Mouse (Mus musculus) forebrain, embryonic 14.5 days (tissue): Measurements from ENCODE around the gene Armc8. TPM values are rescaled to one million over a fixed set of nuclear protein-coding genes. Genes with fewer than 3 reads are reported as not detected.

Source experiments
- ATAC-seq: fragments of 200-750 bp; cut with Nextera tagmentation; 2 replicates; pipeline ENCODE4 v1.8.0; 2017; ENCODE audit warnings: mild to moderate bottlenecking, moderate library complexity
- DNase-seq: peaks from one replicate; pipeline ENCODE4 v3.0.0-alpha.2; 2015; ENCODE audit warnings: low spot score
- H3K27ac ChIP-seq: fragments of 300-500 bp; sonication (generic); 2 replicates; pipeline ENCODE4 v1.5.1; 2014; ENCODE audit warnings: low read depth, mild to moderate bottlenecking, control low read depth, low read length, moderate library complexity
- H3K27me3 ChIP-seq: fragments of 300-500 bp; sonication (generic); replicated peaks from 2 replicates; pipeline ENCODE4 v1.6.1; 2014; ENCODE audit warnings: low read length, control low read depth, mixed read lengths; ENCODE audit not compliant: control insufficient read depth, insufficient read depth
- H3K36me3 ChIP-seq: fragments of 300-500 bp; sonication (generic); 2 replicates; pipeline ENCODE4 v1.6.1; 2014; ENCODE audit warnings: low read length, control low read depth; ENCODE audit not compliant: control insufficient read depth, insufficient read depth
- H3K4me1 ChIP-seq: fragments of 300-500 bp; sonication (generic); 2 replicates; pipeline ENCODE4 v1.6.1; 2014; ENCODE audit warnings: antibody characterized with exemption, low read length, control low read depth; ENCODE audit not compliant: control insufficient read depth, insufficient read depth
- H3K4me2 ChIP-seq: fragments of 300-500 bp; sonication (generic); 2 replicates; pipeline ENCODE4 v1.6.1; 2014; ENCODE audit warnings: mild to moderate bottlenecking, control low read depth, low read length
- H3K4me3 ChIP-seq: fragments of 300-500 bp; sonication (generic); 2 replicates; pipeline ENCODE4 v1.5.1; 2014; ENCODE audit warnings: low read depth, low read length, control low read depth
- H3K9ac ChIP-seq: fragments of 300-500 bp; sonication (generic); 2 replicates; pipeline ENCODE4 v1.6.1; 2014; ENCODE audit warnings: mild to moderate bottlenecking, low read length, control low read depth, moderate library complexity
- H3K9me3 ChIP-seq: fragments of 300-500 bp; sonication (generic); replicated peaks from 2 replicates; pipeline ENCODE4 v1.6.1; 2016; ENCODE audit warnings: low read length, control low read depth, mixed read lengths; ENCODE audit not compliant: control insufficient read depth
- WGBS: fragments of 180-500 bp; shearing (Covaris S2); extraction: QIAGEN DNeasy Blood & Tissue Kit; methylation state at CpG from one replicate; pipeline ENCODE4 v1.1.7; 2014; 5-methylcytosine and 5-hydroxymethylcytosine counted together
- polyA plus RNA-seq: library from polyadenylated mRNA; unstranded; fragments of >200 nt; fragmentation: Nextera tagmentation; extraction: Ambion mirVana; gene quantifications from 2 replicates; pipeline ENCODE4 v1.2.1, GENCODE M21; 2014

The Armc8 gene
- polyA plus RNA-seq, 1 experiment from 2014 or later, result 60.6 TPM

- Histone ChIP-seq H3K9ac (no peak overlapping the region), H3K4me3 (no peak overlapping the region), H3K27ac (no peak overlapping the region), H3K27me3 (no peaks in the 10 kb centered on the region), H3K4me2 (no peak overlapping the region), H3K4me1 (no peaks in the 10 kb centered on the region), H3K9me3 (no peaks in the 10 kb centered on the region), H3K36me3 (no peaks in the 10 kb centered on the region)
- DNase-seq, result peak; percentile 61
- WGBS, result 42% methylated on average over 8 of the region's 8 CpGs
- no peak for ATAC-seq
Measured at GRCm38 (mm10) chr9:99444590-99445178, 124.0 kb downstream of the Armc8 start.

DNA sequence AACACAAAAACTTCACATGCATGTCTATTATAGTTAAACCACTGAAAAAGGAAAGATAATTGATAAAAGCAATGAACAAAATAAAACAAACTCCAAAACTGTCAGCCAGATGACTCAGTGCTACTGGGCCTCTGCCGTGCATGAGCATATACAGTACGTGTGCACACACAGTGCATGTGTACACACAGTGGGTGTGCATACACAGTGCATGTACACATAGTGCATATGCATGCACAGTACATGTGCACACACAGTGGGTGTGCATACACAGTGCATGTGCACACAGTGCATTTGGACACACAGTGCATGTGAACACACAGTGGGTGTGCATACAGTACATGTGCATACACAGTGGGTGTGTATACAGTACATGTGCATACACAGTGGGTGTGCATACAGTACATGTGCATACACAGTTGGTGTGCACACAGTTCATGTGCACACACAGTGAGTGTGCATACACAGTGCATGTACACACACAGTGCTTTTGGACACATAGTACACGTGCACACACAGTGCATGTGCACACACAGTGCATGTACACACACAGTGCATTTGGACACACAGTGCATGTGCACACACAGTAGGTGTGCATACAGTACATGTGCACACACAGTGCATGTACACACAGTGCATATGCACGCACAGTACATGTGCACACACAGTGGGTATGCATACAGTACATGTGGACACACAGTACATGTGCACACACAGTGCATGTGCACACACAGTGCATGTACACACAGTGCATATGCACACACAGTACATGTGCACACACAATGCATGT lies 126.9 kb downstream of the Armc8 start:
- ATAC-seq, result no peak
- WGBS, result 92% methylated on average over 4 of the region's 4 CpGs
- H3K4me1 ChIP-seq, result no peaks in the 10 kb centered on the region
- H3K9ac ChIP-seq, result no peak overlapping the region
- H3K4me2 ChIP-seq, result no peak overlapping the region
- no peaks in the 10 kb centered on the region for H3K9me3 ChIP-seq
- no peak for DNase-seq
- peaks cover 2% of the 10 kb centered on the region; the same call in 1 of the 2 replicates for H3K27me3 ChIP-seq
- no peak overlapping the region for H3K4me3 ChIP-seq
- H3K36me3 ChIP-seq, result no peaks in the 10 kb centered on the region
- H3K27ac ChIP-seq, result no peak overlapping the region

- ATAC-seq (no peak), DNase-seq (peak; percentile 58)
- WGBS, result 59% methylated on average over 5 of the region's 5 CpGs
- Histone ChIP-seq H3K9ac (no peak overlapping the region), H3K4me2 (no peak overlapping the region), H3K27ac (no peak overlapping the region), H3K36me3 (no peaks in the 10 kb centered on the region), H3K27me3 (peaks cover 2% of the 10 kb centered on the region; the same call in 1 of the 2 replicates), H3K4me1 (no peaks in the 10 kb centered on the region), H3K9me3 (no peaks in the 10 kb centered on the region), H3K4me3 (no peak overlapping the region)
Measured at GRCm38 (mm10) chr9:99440941-99441340, 127.8 kb downstream of the Armc8 start.

DNA sequence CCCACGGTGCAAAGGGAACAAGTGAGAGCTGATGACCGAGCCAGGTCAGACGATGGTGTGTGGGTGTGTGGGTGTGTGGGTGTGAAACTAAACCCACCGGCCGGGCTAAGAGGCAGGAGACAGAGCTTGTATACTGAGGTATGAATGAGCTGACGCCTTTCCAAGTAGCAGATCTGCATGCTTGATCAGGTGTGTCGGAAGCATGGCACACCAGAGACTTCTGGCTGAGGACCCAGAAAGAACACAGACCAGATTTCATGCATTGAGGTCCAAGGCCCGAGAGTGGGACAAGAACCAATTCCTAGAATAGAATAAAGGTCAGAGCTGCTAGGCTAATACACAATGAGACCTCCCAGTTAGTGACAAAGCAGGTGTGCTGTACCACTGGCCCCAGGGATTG lies 129.6 kb downstream of the Armc8 start:
- Histone ChIP-seq H3K4me3 (no peak overlapping the region), H3K9ac (no peak overlapping the region), H3K27me3 (peaks cover 2% of the 10 kb centered on the region; the same call in 1 of the 2 replicates), H3K36me3 (no peaks in the 10 kb centered on the region), H3K4me1 (peaks cover 16% of the 10 kb centered on the region), H3K4me2 (no peak overlapping the region), H3K9me3 (no peaks in the 10 kb centered on the region), H3K27ac (no peak overlapping the region)
- WGBS, result 76% methylated on average over 8 of the region's 8 CpGs
- ATAC-seq, result no peak
- DNase-seq, result no peak

GRCm38 (mm10) chr9:99437781-99438565 lies 130.7 kb downstream of the Armc8 start:
- ATAC-seq (no peak), DNase-seq (no peak)
- H3K4me3 ChIP-seq, result no peak overlapping the region
- H3K9me3 ChIP-seq, result no peaks in the 10 kb centered on the region
- no peaks in the 10 kb centered on the region for H3K36me3 ChIP-seq
- WGBS, result 77% methylated on average over 12 of the region's 12 CpGs
- H3K9ac ChIP-seq, result no peak overlapping the region
- H3K4me1 ChIP-seq, result peaks cover 23% of the 10 kb centered on the region
- no peak overlapping the region for H3K4me2 ChIP-seq
- no peak overlapping the region for H3K27ac ChIP-seq
- H3K27me3 ChIP-seq, result peaks cover 2% of the 10 kb centered on the region; the same call in 1 of the 2 replicates

DNA sequence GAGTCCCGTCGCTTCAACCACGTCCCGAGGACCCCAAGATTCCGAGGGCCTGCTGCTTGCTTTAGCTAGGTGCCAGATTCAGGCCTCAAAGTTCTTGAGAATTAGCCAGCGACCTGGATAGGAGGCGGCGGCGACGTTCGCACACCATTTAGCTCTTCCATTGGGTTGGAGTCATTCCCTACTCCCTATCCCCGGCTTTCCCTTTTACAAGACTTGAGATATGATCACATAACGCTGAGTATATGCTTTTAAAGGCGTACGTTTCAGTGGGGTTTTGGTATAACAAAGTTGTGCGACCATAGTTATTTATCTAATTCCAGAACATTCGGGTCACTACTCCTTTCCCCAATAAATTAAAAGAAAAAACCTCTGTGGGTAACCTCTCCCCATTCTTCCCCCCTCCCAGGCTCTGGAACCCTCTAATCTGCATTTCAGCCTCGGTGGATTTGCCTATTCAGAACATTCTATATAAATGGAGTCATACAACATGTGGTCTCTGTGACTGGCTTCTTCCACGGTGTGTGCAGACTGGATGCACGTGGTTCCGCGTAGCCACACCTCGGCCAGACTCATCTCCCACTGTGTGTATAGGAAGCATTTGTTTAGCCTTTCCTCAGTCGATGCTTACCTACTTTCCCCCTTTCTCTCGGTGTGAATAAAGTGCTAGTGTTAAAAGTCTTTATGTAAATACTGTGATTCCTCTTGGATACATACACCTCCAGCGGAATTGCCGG lies 131.5 kb downstream of the Armc8 start, which contains the start of gene Mras:
TSS of gene Mras (minus strand) at position 351 of the 734 bp plus-strand sequence.
- H3K4me3 ChIP-seq, result peak within 1 kb of the TSS; percentile 81
- H3K27ac ChIP-seq, result peak within 1 kb of the TSS; percentile 87
- H3K9me3 ChIP-seq, result no peaks in the 10 kb centered on the region
- H3K27me3 ChIP-seq, result peaks cover 2% of the 10 kb centered on the region; the same call in 1 of the 2 replicates
- peaks cover 25% of the 10 kb centered on the region for H3K4me1 ChIP-seq
- peak within 1 kb of the TSS; percentile 84 for H3K4me2 ChIP-seq
- H3K36me3 ChIP-seq, result no peaks in the 10 kb centered on the region
- DNase-seq (no peak), ATAC-seq (peak; percentile 12)
- H3K9ac ChIP-seq, result peak within 1 kb of the TSS; percentile 93
- WGBS, result 18% methylated on average over 27 of the region's 27 CpGs

- Histone ChIP-seq H3K27me3 (peaks cover 2% of the 10 kb centered on the region; the same call in 1 of the 2 replicates), H3K36me3 (no peaks in the 10 kb centered on the region), H3K4me3 (peak overlapping the region; percentile 81), H3K9ac (peak overlapping the region; percentile 93), H3K4me1 (peaks cover 25% of the 10 kb centered on the region), H3K9me3 (no peaks in the 10 kb centered on the region), H3K4me2 (peak overlapping the region; percentile 84), H3K27ac (peak overlapping the region; percentile 87)
- DNase-seq (peak; percentile 67), ATAC-seq (peak; percentile 80)
- under 1% methylated on average over 59 of the region's 86 CpGs for WGBS
Measured at GRCm38 (mm10) chr9:99436182-99437030, 132.3 kb downstream of the Armc8 start.
